Mouse (Mus musculus): Measurements from ENCODE around the gene Zfp454. TPM values are rescaled to one million over a fixed set of nuclear protein-coding genes. Genes with fewer than 3 reads are reported as not detected.

Gene Zfp454
- total RNA-seq, 1 experiment from 2014 or later = not detected

DNA sequence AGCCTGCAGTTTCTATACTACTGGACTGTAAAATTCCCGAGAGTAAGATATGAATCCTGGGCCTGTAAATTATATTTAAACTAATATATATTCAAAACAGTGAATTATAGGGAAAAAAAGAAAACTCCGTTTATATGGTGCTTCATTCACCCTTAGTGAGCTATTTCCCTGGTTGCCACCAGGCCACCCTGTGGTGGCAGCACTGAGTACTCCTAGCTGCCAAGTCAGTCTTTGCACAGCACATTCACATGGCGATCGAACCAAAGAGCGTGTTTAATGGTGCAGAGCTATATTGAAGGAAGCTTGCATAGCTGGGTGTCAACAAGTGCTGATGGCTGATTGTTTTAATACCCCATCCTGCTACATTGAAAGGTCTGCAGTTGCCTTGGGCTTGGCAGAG lies 40.4 kb downstream of the Zfp454 start:
- ATAC-seq (replicated peaks; ENCODE audit: low read depth, poor library complexity, severe bottlenecking) = no peak

DNA sequence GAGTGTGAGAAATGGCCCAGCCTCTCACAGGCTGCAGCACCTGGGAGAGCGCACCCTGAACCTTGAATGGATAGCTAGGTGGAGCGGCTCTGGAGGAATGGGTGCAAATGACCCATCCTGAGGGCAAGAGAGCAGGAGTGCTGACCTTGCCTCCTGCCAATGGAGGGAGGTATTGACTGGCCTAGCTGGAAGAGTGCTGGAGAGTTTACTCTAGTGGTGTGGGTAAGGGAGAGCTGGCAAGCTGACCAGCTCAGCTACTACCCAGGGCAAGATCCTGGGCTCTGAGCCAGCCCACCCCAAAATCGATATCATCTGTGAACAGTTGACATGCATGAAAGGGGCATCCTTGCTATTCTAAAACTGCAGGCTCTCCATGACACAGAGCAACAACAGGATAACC lies 41.5 kb downstream of the Zfp454 start:
- no peak for ATAC-seq (replicated peaks; ENCODE audit: low read depth, poor library complexity, severe bottlenecking)

DNA sequence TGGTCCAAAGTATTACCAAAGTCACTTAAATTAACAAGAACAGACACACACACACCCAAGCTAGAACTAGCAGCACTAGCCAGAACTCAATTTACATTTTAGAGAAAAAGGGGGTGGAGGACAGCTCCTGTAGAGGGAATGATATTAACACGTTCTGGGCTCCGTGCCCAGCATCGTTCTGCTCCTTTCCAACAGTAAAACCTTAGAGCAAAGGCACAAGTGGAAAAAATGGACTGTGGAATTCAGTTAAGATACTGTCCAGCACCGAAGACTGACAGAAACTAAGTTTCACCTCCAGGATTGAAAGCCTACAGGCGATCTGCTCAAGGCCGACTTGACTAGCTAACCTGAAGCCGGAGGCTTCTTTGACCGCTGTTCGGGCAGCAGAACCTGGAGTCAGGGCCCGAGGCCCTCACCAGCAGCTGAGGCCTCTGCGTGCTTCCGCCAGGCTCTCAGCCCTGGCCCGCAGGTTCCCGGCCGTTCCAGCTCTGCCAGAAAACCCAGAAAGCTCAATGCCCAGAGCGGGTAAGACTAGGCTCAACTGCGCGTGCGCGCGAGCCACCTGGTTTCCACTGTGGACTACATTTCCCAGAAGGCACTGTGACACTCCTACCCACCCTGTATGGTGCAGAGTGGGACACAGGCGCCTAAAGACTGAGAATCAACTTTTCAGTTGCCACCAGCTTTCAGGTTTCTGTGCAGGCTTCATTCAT lies 46.3 kb downstream of the Zfp454 start, which contains the start of gene Zfp879:
Gene Zfp879, minus strand, starts transcription at position 530 of the 713 bp plus-strand sequence.
- peak; percentile 98 for ATAC-seq (replicated peaks; ENCODE audit: low read depth, poor library complexity, severe bottlenecking)

DNA sequence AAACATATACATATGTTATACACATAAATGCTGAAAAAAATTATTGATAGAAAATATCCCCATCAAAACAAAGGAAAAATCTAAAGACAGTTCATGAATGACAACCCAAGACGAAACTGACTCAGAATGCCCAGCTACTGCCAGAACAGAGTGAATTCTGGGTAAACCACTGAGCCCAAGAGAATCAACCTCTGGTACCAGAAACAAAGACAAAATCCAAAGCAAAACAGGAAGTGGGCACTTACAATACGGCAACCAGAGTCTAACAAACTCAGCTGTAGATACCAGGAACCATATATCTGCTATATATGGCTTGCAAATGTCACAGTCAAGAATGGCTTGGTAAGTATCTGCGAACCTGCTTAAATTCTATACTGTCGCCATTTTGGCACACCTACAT lies 51.7 kb downstream of the Zfp454 start:
- ATAC-seq (replicated peaks; ENCODE audit: low read depth, poor library complexity, severe bottlenecking) = peak; percentile 74

DNA sequence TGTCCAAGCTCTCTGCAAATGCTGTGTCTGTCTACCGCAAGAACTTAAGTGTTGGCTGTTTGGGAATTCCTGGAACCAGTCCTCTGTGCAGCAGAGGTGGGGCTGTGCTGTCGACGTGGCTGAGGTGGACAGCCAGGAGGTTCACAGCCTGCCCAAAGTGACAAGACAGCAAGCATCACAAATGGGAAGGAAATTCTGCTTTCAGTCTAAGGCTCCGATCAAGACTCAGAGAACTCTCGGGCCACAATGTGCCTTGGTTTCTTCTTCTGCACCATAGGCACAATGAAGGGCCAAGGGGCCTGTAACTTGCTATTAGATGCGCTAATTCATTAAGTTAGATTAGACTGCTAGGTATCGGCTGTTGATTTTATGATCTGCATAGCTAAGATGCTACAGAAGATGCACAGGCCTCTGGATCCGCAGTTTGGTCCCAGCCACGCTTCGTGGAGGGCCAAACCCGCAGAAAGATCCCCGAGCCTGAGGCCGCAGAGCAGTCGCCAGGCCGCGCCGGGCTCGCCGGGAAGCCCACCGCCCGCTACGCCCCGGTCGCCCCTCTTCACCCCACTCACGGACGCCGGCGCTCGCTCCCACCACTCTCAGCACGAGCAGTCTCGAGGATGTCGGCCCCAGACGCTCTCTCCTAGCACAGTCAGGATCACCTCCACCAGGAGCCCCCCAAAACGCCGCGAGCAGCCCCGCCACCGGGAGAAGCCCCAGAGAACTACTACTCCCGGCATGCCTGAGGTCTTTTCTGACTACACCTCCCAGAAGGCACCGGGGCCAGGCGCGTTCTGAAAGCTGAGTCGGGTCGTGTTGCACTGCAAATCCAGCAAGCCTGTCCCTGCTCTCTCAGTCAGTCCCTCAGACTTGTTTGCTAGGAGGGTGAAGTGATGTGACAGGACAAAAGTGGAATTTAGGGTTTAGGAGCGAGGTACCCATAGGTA lies 60.2 kb downstream of the Zfp454 start, which contains the start of gene Zfp354c:
Gene Zfp354c, minus strand, starts transcription at position 715 of the 944 bp plus-strand sequence.
- ATAC-seq (replicated peaks; ENCODE audit: low read depth, poor library complexity, severe bottlenecking) = peak; percentile 100

DNA sequence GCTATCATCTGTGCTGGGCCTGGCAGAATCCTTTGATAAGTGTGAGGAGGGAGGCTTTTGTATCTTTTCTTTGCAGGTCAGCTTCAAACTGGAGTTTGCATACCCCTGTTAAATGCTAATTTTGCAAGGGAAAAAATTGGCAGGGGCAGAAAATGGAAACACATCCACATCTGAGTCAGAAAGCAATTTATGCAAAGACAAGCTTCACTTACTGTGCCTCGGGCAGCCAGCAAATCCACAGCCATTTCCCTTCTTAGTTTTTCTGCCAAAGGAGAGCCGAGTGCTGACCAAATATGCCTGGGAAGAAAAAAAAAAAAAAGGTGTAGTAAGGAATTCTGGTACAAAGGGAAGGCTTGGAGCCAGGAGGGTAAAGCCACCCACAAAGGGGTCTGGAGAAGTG lies 61.2 kb downstream of the Zfp454 start:
- ATAC-seq (replicated peaks; ENCODE audit: low read depth, poor library complexity, severe bottlenecking) = no peak

Other genes starting within 250 kb of the Zfp454 start
- 1.9 and 2.3 TPM in 2 replicates for gene Zfp354c, start 59.9 kb downstream of the Zfp454 start, total RNA-seq (2017)
- gene Zfp879, start 46.1 kb downstream of the Zfp454 start, total RNA-seq (2017) = 0.41 and 1.8 TPM in 2 replicates
- gene Grm6, start 37.0 kb downstream of the Zfp454 start, total RNA-seq (2017) = not detected in 2 replicates
- gene Zfp2, start 28.5 kb upstream of the Zfp454 start, total RNA-seq (2017) = 5.6 and 5.9 TPM in 2 replicates
- gene Zfp354b, start 44.0 kb upstream of the Zfp454 start, total RNA-seq (2017) = 0.05 and 0.24 TPM in 2 replicates
- gene 4933414I15Rik, start 56.1 kb upstream of the Zfp454 start, total RNA-seq (2017) = not detected in 2 replicates
- gene Prop1, start 66.1 kb upstream of the Zfp454 start, total RNA-seq (2017) = not detected in 2 replicates
- gene Olfr1378, start 78.9 kb upstream of the Zfp454 start, total RNA-seq (2017) = not detected in 2 replicates
- not detected in 2 replicates for gene Olfr1377, start 94.3 kb upstream of the Zfp454 start, total RNA-seq (2017)
- not detected in 2 replicates for gene Olfr51, start 115.9 kb upstream of the Zfp454 start, total RNA-seq (2017)
- not detected in 2 replicates for gene Olfr54, start 126.6 kb upstream of the Zfp454 start, total RNA-seq (2017)
- gene Olfr1375, start 160.5 kb upstream of the Zfp454 start, total RNA-seq (2017) = not detected in 2 replicates
- gene Zfp354a, start 171.6 kb upstream of the Zfp454 start, total RNA-seq (2017) = not detected in 2 replicates

Measured in common myeloid progenitor, adult 5-6 weeks (primary cell).